Mouse (Mus musculus): ENCODE results near the gene Slc22a4.

DNA sequence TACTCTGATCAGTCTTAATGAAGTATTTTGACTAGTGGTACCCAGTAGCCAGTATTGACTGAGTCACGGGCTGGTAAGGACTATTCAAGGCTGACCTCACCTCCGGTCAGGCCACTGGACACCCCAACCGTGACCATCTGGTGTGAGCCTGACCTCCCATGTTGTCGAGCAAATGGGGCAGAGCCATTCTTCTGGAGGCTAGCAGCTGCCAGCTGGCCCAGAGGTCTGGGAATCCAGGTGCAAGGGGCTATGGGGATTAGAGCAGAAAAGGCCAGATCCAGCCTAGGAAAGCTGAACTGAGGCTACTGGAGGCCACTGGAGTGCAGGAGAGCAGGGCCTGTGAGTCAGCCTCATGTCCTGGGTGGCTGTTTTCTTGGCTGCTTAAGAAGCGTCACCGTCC lies 47.5 kb upstream of the Slc22a4 start:
- TF ChIP-seq CTCF (IDR thresholded peaks at IDR 0.05; ENCODE audit: low read depth): no peak
- no peak for TF ChIP-seq EP300 (IDR thresholded peaks at IDR 0.05; ENCODE audit: low read depth)
